Mouse (Mus musculus): Measurements from ENCODE around the gene Guca1b. TPM values are rescaled to one million over a fixed set of nuclear protein-coding genes. Genes with fewer than 3 reads are reported as not detected.
A peak's percentile ranks its signal among the peaks of the same experiment; 100 is the strongest.
"Not testable (repeated sequence)": the region's sequence is repeated elsewhere in the genome, so short reads cannot be mapped to it uniquely, and the experiment has no call there.

Gene Guca1b
- polyA plus RNA-seq, 1 experiment from 2014 or later, result 0.39 TPM

GRCm38 (mm10) chr17:47383266-47383665 is 1.9 kb upstream of the Guca1b start:
- H3K4me1 ChIP-seq, result no peaks in the 10 kb centered on the region
- no peak for ATAC-seq (replicated peaks)
- peaks cover 18% of the 10 kb centered on the region for H3K36me3 ChIP-seq
- no peak overlapping the region for H3K9ac ChIP-seq (replicated peaks)
- no peak overlapping the region for H3K27ac ChIP-seq (replicated peaks)
- H3K27me3 ChIP-seq, result no peaks in the 10 kb centered on the region
- no peak overlapping the region for H3K4me2 ChIP-seq (replicated peaks)
- H3K9me3 ChIP-seq, result no peaks in the 10 kb centered on the region
- H3K4me3 ChIP-seq, result no peak overlapping the region
- 89% methylated on average over 4 of the region's 4 CpGs for WGBS

DNA sequence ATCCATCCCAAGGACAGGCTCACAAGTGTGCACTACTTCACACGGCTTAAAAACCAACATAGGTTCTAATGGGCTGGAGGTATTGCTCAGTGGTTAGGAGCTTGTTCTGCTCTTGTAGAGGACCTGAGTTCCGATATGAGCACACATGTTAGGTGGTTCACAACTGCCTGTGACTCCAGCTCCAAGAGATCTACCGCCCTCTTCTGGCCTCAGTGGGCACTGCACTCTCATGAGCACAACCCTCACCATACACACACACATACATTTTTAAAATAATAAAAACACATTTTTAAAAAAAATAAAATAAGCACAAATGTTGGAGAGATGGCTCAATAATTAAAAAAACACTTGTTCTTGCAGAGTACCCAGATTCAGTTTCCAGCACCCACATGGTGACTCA is 1.1 kb upstream of the Guca1b start:
- 85% methylated on average over 3 of the region's 3 CpGs for WGBS
- Histone ChIP-seq H3K27me3 (no peaks in the 10 kb centered on the region), H3K4me3 (no peak overlapping the region), H3K36me3 (peaks cover 12% of the 10 kb centered on the region), H3K9ac (replicated peaks) (no peak overlapping the region), H3K9me3 (no peaks in the 10 kb centered on the region), H3K4me2 (replicated peaks) (no peak overlapping the region), H3K4me1 (no peaks in the 10 kb centered on the region), H3K27ac (replicated peaks) (no peak overlapping the region)
- ATAC-seq (replicated peaks), result no peak

DNA sequence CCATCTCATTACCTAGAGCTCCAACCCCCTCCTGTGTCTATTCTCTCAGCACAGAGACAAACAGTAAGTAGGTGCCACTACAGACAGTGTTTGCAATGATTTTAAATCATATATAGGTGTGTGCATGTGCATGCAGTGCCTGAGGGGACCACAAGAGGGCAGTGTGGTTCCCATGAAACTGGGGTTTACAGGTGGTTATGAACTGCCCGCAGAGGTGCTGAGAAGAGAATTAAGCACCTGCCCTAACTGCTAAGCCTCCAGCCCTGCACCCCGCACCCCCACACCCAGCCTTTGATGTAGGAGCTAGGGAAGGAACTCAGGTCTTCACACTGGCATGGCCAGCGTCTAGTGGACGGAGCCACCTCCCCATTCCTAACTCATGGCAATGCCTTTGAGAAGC is 1.5 kb downstream of the Guca1b start:
- no peaks in the 10 kb centered on the region for H3K36me3 ChIP-seq
- ATAC-seq (replicated peaks), result no peak
- 58% methylated on average over 4 of the region's 4 CpGs for WGBS

GRCm38 (mm10) chr17:47394223-47394869 is 9.2 kb downstream of the Guca1b start:
- H3K36me3 ChIP-seq, result no peaks in the 10 kb centered on the region
- ATAC-seq (replicated peaks), result no peak
- no peak overlapping the region for H3K4me3 ChIP-seq
- no peak overlapping the region for H3K9ac ChIP-seq (replicated peaks)
- no peak overlapping the region for H3K27ac ChIP-seq (replicated peaks)
- peaks cover 30% of the 10 kb centered on the region for H3K27me3 ChIP-seq
- 23% methylated on average over 24 of the region's 24 CpGs for WGBS
- peaks cover 3% of the 10 kb centered on the region for H3K4me1 ChIP-seq
- H3K9me3 ChIP-seq, result no peaks in the 10 kb centered on the region
- H3K4me2 ChIP-seq (replicated peaks), result no peak overlapping the region

More for the DNA sequence above, 1.5 kb downstream of the Guca1b start:
- H3K9ac ChIP-seq (replicated peaks), result no peak overlapping the region
- no peaks in the 10 kb centered on the region for H3K9me3 ChIP-seq
- no peak overlapping the region for H3K4me2 ChIP-seq (replicated peaks)
- no peak overlapping the region for H3K27ac ChIP-seq (replicated peaks)
- H3K4me1 ChIP-seq, result no peaks in the 10 kb centered on the region
- no peak overlapping the region for H3K4me3 ChIP-seq
- no peaks in the 10 kb centered on the region for H3K27me3 ChIP-seq

DNA sequence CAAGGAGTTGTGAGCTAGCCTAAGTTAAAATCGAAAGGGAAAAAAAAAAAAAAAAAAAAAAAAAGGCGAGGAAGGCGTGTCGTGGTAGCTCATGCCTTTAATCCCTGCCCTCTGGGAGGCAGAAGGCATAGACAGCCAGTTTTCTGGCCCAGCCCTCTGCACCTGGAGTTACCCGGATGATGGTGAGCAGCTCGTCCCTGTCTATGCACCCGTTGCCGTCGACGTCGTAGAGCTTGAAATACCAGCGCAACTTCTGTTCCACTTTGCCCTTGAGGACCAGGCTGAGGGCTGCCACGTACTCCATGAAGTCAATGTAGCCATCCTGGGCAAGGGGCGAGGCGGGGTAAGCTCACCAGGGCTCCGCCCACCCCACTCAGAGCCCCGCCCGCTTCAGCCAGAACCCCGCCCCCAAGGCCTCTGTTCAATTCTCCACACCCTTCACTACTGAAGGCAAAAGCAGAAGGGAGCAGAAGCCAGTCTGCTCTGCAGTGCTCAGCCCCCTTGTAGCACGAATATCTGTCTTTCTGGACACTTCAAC is 10.3 kb downstream of the Guca1b start:
- no peaks in the 10 kb centered on the region for H3K36me3 ChIP-seq
- WGBS, result 6% methylated on average over 19 of the region's 20 CpGs
- no peak overlapping the region for H3K27ac ChIP-seq (replicated peaks)
- H3K4me2 ChIP-seq (replicated peaks), result peak overlapping the region; percentile 30
- peak overlapping the region; percentile 17; the same call in 1 of the 2 replicates for H3K4me3 ChIP-seq
- H3K27me3 ChIP-seq, result peaks cover 30% of the 10 kb centered on the region
- peaks cover 3% of the 10 kb centered on the region for H3K4me1 ChIP-seq
- H3K9me3 ChIP-seq, result no peaks in the 10 kb centered on the region
- no peak overlapping the region; the same call in 1 of the 2 replicates for H3K9ac ChIP-seq (replicated peaks)
- 0 out of 2 replicates have a peak, but pooled peaks have one; percentile 29 for ATAC-seq (replicated peaks)

DNA sequence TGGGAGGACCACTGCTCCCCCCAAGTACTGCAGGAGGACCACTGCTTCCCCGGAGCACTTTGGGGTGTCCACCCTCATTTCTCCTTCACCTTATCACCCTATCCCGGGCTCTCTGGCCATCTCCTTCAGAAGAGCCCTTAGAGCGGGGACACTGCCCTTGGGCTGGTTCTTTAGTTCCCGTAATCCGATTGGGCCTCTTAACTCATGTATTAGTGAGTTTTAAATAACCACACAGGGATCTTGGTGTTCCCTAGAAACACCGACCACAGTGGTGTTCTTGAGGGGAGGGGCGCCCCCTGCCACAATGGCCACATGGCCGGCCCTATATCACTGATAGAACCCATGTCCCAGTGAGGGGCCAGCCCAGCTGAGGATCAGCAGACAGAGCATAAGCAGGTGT is 13.9 kb downstream of the Guca1b start:
- Histone ChIP-seq H3K27me3 (peaks cover 36% of the 10 kb centered on the region), H3K27ac (replicated peaks) (no peak overlapping the region), H3K4me3 (no peak overlapping the region), H3K4me1 (peaks cover 3% of the 10 kb centered on the region), H3K4me2 (replicated peaks) (no peak overlapping the region), H3K36me3 (no peaks in the 10 kb centered on the region), H3K9me3 (no peaks in the 10 kb centered on the region), H3K9ac (replicated peaks) (no peak overlapping the region)
- no peak for ATAC-seq (replicated peaks)
- WGBS, result 88% methylated on average over 8 of the region's 8 CpGs

DNA sequence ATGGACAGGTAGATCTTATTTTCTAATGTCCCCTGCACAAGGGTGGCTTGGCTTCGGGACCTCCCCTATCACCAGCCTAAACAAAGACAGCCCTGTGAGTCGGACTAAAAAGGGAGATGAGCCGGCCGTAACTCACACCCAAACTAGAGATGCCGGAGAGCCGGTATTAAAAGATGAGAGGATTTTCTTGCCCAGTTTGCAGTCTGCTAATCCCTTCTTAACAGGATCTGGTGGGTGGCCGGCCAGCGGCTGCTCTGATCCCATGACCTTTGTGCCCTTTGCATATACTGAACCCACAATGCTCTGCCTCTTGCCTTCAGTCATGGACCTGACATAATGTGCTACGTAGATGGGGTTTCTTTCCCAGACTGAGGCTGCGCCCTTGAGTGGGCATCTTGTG is 15.3 kb downstream of the Guca1b start, which contains the start of gene Guca1a:
Guca1a (minus strand) TSS at position 134 of the 400 bp plus-strand sequence.
- 8% methylated on average over 10 of the region's 10 CpGs for WGBS
- Histone ChIP-seq H3K4me3 (no peak within 1 kb of the TSS), H3K36me3 (no peaks in the 10 kb centered on the region), H3K9ac (replicated peaks) (no peak within 1 kb of the TSS), H3K27me3 (peaks cover 27% of the 10 kb centered on the region), H3K4me2 (replicated peaks) (no peak within 1 kb of the TSS), H3K27ac (replicated peaks) (no peak within 1 kb of the TSS), H3K4me1 (no peaks in the 10 kb centered on the region; the same call in 1 of the 2 replicates), H3K9me3 (no peaks in the 10 kb centered on the region)
- ATAC-seq (replicated peaks), result no peak

GRCm38 (mm10) chr17:47407717-47408557 is 22.7 kb downstream of the Guca1b start:
- H3K9me3 ChIP-seq, result no peaks in the 10 kb centered on the region
- H3K4me3 ChIP-seq, result no peak overlapping the region
- H3K27me3 ChIP-seq, result peaks cover 34% of the 10 kb centered on the region
- no peak overlapping the region for H3K27ac ChIP-seq (replicated peaks)
- no peak overlapping the region for H3K4me2 ChIP-seq (replicated peaks)
- peaks cover 5% of the 10 kb centered on the region; the same call in 1 of the 2 replicates for H3K4me1 ChIP-seq
- no peak overlapping the region for H3K9ac ChIP-seq (replicated peaks)
- ATAC-seq (replicated peaks), result no peak
- H3K36me3 ChIP-seq, result no peaks in the 10 kb centered on the region
- 64% methylated on average over 10 of the region's 10 CpGs for WGBS

- no peak for ATAC-seq (replicated peaks)
- Histone ChIP-seq H3K4me3 (no peak overlapping the region), H3K4me2 (replicated peaks) (no peak overlapping the region), H3K9me3 (no peaks in the 10 kb centered on the region), H3K9ac (replicated peaks) (no peak overlapping the region), H3K36me3 (no peaks in the 10 kb centered on the region), H3K4me1 (peaks cover 5% of the 10 kb centered on the region; the same call in 1 of the 2 replicates), H3K27ac (replicated peaks) (no peak overlapping the region), H3K27me3 (peaks cover 38% of the 10 kb centered on the region)
- WGBS, result 20% methylated on average over 8 of the region's 8 CpGs
Observed at GRCm38 (mm10) chr17:47408558-47408898, 23.3 kb downstream of the Guca1b start.

GRCm38 (mm10) chr17:47409897-47410861 is 25.0 kb downstream of the Guca1b start:
- not testable (repeated sequence) for H3K36me3 ChIP-seq; H3K9me3 ChIP-seq; H3K4me1 ChIP-seq; H3K27ac ChIP-seq (replicated peaks)
- peak overlapping the region; percentile 39 for H3K4me3 ChIP-seq
- peak overlapping the region; percentile 59 for H3K4me2 ChIP-seq (replicated peaks)
- H3K9ac ChIP-seq (replicated peaks), result peak overlapping the region; percentile 24; the same call in 1 of the 2 replicates
- WGBS, result 2% methylated on average over 74 of the region's 74 CpGs
- peaks cover 38% of the 10 kb centered on the region for H3K27me3 ChIP-seq
- peak; percentile 55; the same call in 1 of the 2 replicates for ATAC-seq (replicated peaks)

DNA sequence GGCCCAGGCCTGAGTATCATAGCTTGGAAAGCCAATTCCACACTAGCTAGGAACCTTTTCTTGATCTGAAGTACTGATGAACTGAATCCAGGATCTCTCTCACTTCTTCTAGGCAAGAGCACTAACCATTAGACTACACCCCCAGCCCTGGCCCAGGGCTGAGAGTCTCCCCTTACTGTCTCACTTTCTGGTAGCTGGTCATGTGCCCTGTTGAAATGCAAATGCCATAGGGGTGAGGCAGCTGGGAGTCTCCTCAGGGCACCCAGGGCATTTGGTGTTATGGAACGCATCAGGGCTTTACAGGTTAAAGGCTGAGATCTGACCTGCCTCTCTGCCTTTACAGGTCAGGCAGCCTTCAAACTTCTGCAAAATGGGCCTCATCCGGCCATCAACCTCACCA is 35.0 kb downstream of the Guca1b start:
- Histone ChIP-seq H3K27me3 (no peaks in the 10 kb centered on the region), H3K9ac (replicated peaks) (no peak overlapping the region), H3K9me3 (no peaks in the 10 kb centered on the region), H3K4me1 (no peaks in the 10 kb centered on the region), H3K36me3 (no peaks in the 10 kb centered on the region), H3K27ac (replicated peaks) (no peak overlapping the region), H3K4me2 (replicated peaks) (no peak overlapping the region), H3K4me3 (no peak overlapping the region)
- no peak for ATAC-seq (replicated peaks)
- 78% methylated on average over 2 of the region's 2 CpGs for WGBS
